Mouse (Mus musculus) left cerebral cortex, postnatal 14 days (tissue): ENCODE results near the gene Gabarap. TPM values are rescaled to one million over a fixed set of nuclear protein-coding genes. Genes with fewer than 3 reads are reported as not detected.
A peak's percentile ranks its signal among the peaks of the same experiment; 100 is the strongest.
"Not testable (repeated sequence)": the region's sequence is repeated elsewhere in the genome, so short reads cannot be mapped to it uniquely, and the experiment has no call there.

ENCODE experiments used
- DNase-seq, 2 experiments: peaks; one replicate each; pipeline ENCODE4 v3.0.0; 2021 to 2022; ENCODE audit warnings: low spot score in 2 of 2, mixed read lengths in 1 of 2
- intact Hi-C: fragments of 180-260 bp; cut with DNase I; formaldehyde crosslinking; loops from one replicate; pipeline ENCODE4 v1.15.1; 2025
- long read RNA-seq, 2 experiments: library from polyadenylated mRNA; stranded (forward); transcript quantifications; one replicate each; pipeline ENCODE4 v2.0.0; 2021
- total RNA-seq, 2 experiments: library from RNA; stranded (reverse); gene quantifications; 2 replicates each; pipeline ENCODE4 v1.2.3; 2021

Gene Gabarap
- total RNA-seq: 100 to 1,000 TPM; 213 to 217 TPM
- long read RNA-seq, experiment 1, transcript Gabarap-201 (4 exons, 1,351 nt): major isoform, 156 of 163 reads
- long read RNA-seq, experiment 1, partial matches to known transcripts: 4 of 163 reads
- long read RNA-seq, experiment 1, other reads (novel, unspliced or antisense): 2 of 163 reads
- long read RNA-seq, experiment 2, transcript Gabarap-201 (4 exons, 1,351 nt): major isoform, 97 of 100 reads
- long read RNA-seq, experiment 2, partial matches to known transcripts: 2 of 100 reads
- long read RNA-seq, experiment 2, other reads (novel, unspliced or antisense): 1 of 100 reads

DNA sequence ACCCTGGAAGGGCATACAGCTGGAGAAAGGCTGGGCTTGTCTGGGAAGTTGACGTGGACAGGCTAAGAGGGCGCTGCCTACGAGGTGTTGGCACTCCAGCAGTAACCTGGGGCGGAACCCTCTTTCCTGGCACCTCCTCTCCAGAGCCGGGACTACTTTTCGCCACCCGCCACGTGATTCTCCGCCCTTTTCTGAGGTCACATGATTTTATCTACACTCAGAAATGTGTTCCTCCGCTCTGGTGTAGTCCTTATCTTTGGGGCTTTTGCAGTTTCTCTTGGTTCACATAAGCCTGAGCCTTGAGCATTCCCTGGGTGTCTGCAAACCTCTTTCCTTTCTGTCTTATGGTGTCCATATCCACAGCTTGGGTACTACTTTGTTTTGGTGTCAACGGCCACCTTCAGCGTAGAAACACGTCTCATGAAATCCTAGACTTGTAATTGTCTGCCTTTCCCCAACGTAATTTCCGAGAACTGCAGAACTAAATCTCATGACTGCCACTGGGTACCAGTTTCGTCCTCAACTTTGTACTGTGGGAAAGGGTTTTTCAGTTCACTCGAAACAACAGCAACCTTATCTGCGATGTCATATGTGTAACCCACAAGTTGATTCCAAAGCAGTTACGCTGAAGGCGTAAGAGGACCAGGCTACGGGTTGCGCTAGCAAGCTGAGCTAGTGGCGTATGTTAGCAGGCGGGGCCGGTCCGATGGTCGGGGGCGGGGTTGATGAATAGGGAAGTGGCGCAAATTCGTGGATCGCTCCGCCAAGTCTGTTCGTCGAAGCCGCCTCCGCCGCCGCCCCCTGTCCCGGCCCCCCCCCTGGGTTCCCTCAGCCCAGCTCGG lies at the start of gene Gabarap:
Gene Gabarap (plus strand): TSS at position 294 of the 842 bp plus-strand sequence.
- peak; percentile 97 for DNase-seq
- intact Hi-C loops: no loop called here

GRCm38 (mm10) chr11:69945216-69945615 lies 45.7 kb upstream of the Gabarap start:
- DNase-seq: no peak

DNA sequence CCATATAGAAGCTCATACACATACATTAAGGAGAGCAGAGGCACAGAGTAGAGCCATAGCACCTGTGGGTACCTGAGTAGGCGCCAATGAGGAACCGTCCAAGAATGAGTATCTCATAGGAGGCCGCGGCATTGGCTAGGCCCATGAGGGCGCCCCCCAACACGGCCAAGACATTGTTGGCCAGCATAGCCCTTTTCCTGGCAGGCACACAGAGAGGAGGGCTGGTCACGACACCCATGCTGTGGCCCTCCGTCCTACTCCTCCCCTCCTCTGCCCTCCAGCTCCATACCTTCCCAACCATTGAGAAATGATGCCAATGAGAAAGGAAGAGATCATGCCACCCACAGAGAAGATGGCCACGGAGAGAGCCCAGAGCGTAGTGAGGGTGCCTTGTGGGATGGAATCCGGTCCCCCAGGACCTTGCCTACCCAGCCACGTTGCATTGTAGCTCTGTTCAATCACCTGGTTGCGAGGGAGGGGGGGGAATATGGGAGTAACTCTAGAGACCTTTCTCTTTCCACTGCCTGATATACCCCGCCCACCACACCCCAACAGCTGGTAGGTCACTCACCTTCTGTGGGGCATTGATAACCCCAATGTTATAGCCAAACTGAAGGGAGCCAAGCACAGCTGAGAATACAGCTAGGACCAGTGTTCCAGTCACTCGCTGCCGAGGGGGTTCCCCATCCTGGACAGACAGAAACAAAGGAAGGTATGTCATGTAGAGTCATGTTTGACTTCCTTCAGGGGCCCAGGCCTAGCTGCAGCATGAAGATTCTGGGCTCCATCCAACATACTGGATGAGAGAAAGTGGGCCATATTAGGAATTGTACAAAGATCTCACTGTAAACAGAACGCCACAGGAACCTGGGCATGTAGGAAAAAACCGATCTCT lies 44.7 kb upstream of the Gabarap start:
- DNase-seq: no peak
- intact Hi-C loops: no loop called here

More at GRCm38 (mm10) chr11:69945216-69945615, 45.7 kb upstream of the Gabarap start:
- intact Hi-C loops: no loop called here

DNA sequence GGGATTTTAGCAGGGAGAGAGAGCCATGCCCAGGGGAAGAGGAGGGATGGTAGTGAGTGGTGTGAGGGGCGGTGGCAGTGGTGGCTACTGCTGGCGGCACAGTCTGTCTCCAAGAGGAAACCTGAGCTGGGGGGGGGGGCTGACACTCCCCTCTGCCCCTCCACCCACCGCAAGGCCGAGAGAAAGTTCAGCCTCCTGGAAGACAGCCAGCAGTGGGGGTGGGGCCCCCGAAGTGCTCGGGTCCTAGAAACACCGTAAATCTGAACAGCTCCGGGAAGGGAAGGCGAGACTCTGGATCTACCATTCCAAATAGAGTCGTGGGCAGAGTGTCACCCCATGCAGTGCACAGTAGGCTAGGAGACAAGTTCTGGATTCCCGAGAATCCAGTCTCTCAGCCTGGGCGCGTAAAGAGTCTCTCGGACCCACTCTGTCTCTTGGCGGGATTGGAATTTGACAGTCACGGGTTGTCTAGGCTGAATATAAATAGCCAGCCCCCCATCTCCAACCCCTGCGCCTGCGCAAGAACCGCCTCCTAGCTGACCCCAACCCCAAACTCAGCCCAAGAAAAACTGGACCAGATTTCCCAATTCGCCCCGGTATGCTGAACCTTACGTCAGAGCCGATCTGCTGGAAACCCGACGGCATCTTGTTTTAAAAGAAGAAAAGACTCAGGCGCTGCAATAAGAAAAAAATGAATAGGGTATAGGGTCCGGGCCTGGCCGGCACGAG lies 43.4 kb upstream of the Gabarap start:
- no peak for DNase-seq
- intact Hi-C loops: loop anchor here (2.0 kb wide), 1 partner anchor 13 kb away; the partner anchor contains the start of gene Ybx2

GRCm38 (mm10) chr11:69948066-69948762 lies 42.7 kb upstream of the Gabarap start, which contains the start of gene Slc2a4:
Slc2a4 (minus strand) TSS chr11:69948188.
- peak; percentile 70 to 73 for DNase-seq

DNA sequence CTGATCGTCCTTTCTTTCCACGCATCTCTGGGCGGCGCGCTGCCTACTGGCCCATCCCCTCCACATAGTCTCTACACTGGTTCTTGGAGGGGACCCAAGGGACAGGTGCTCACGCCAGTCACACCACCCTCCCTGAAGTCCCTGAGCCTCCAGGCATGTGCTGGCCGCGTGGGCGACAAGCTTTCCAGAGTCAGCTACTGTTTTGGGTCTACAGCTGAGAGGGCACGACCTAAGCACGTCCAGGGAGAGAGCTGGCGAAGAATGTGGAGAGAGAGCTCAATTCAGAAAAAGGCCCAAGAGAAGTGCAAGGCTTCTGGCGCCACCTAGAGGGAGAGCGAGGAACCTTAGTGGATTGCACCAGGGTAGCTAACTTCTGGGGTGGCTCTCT lies 42.2 kb upstream of the Gabarap start:
- intact Hi-C loops: loop anchor here (2.0 kb wide), 1 partner anchor 14 kb away; the partner anchor contains the start of gene Ybx2

More at GRCm38 (mm10) chr11:69948066-69948762, 42.7 kb upstream of the Gabarap start, which contains the start of gene Slc2a4:
- intact Hi-C loops: loop anchor here (2.0 kb wide), 1 partner anchor 13 kb away; the partner anchor contains the start of gene Ybx2

GRCm38 (mm10) chr11:69950807-69951459 lies 40.0 kb upstream of the Gabarap start:
- intact Hi-C loops: no loop called here
- no peak for DNase-seq

More for the DNA sequence above, 42.2 kb upstream of the Gabarap start:
- DNase-seq: peak; percentile 76 to 91

- no peak for DNase-seq
- intact Hi-C loops: no loop called here
These were observed 38.7 kb upstream of the Gabarap start for GRCm38 (mm10) chr11:69952274-69952673.

DNA sequence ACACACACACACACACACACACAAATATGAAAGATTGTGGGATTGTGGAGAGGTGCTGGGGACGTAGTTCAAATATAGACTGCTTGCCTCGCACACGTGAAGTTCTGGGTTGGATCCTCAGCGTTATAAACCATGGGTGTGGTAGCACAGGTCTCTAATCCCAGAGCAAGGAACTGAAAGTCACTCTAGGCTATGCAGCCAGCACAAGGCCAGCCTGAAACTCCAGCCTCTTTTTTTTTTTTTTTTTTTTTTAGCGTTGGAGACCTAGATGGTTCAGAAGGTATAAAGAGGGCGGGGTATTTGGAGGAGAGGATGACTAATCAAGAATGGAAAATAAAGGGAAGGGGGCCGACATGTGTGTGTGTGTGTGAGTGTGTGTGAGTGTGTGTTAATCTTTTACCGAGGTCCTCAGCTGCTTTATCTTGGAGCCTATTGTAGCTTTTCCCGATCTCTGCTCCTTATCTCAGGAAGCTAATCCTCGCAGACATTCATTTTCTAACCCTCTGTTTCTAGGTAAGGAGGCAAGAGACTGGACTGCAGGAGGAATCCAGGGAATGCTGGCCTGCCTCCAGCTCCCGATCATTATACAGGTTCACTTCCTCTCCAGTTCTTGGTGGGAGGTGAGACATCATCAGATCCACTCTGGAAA lies 37.6 kb upstream of the Gabarap start:
- intact Hi-C loops: no loop called here
- no peak for DNase-seq

DNA sequence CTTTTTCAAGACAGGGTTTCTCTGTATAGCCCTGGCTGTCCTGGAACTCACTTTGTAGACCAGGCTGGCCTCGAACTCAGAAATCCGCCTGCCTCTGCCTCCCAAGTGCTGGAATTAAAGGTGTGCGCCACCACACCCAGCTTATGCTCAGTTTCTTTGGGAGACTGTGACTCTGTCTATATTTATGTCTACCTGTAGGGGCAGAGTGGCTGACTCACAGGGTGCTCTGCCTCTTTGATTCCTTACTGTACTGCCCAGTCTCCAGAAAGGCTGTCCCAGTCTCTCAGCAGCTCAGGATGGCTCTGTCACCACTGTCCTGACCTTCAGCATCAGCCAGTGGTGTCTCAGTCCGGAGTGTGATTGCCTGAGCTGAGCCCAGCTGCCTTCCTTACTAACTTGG lies 35.3 kb upstream of the Gabarap start:
- intact Hi-C loops, DNase-seq: not testable (repeated sequence)

DNA sequence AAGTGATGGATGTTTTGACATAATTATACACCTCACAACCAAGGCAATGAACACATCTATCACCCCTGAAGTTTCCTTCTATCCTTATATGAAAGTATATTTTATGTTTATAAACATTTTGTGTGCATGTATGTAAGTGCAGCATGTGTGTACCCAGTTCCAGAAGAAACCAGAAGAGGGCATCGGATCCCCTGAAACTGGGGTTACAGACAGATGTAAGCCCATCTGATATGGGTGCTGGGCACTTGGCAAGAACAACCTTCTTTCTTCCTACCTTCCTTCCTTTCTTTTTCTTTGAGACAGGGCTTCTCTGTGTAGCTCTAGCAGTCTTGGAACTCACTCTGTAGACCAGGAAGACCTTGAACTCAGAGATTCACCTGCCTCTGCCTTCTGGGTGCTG lies 34.7 kb upstream of the Gabarap start:
- intact Hi-C loops: no loop called here
- no peak for DNase-seq

GRCm38 (mm10) chr11:69960616-69961015 lies 30.3 kb upstream of the Gabarap start:
- DNase-seq: no peak
- intact Hi-C loops: no loop called here

DNA sequence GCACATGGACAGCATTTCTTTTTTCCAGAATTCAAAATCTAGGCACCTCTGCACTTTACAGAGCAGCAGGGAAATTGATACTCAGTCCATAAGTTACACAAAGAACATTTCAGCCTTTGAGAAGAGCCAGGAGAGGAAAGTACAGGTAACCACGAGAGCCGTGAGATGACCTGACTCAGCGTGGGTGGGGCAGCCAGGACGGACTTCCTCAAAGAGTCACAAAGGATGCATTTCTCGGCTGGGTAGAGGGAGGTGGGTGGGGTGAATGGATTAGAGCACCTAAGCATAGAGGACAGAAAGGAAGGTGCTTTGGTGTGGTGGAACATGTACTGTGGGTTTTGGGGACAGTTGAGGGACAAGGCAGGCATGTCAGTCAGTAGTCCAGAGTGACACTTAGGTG lies 29.1 kb upstream of the Gabarap start:
- DNase-seq: no peak
- intact Hi-C loops: no loop called here

DNA sequence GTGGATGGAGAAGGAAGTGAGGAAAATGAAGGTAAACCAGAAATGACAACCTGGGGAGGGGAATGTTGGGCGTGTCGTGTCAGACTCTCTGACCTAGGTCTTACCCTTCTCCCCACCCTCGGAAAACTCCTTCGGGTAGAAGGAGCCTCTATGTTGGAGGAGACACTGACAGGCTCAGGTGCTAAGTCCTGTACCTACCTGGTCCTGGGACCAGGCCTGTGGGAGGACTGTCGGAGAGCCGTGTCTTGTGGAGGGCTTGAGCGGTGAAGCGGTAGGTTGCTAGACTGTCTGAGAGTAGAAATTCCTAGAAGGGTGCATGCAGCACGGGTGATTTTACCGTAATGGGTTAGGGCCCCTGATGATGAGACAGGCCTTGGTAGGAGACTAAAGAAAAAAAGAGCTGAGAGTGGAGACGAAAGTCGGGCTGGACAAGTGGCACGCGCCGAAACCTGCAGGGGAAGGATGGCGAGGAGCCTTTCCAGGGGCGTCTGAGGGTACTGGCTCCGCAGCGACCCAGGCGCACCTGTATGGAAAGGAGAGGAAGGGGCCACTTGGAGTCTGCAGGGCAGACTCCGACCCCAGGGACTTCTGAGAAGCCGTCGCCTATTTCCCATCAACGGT lies 26.2 kb upstream of the Gabarap start, which contains the start of gene Cldn7:
Gene Cldn7 (plus strand): TSS at position 130 of the 621 bp plus-strand sequence.
- intact Hi-C loops: no loop called here
- DNase-seq: no peak

GRCm38 (mm10) chr11:69965271-69966005 lies 25.5 kb upstream of the Gabarap start:
- no peak for DNase-seq

More at GRCm38 (mm10) chr11:69965271-69966005, 25.5 kb upstream of the Gabarap start:
- intact Hi-C loops: no loop called here
